Mouse (Mus musculus) CH12.LX (cell line): ENCODE measurements around the gene Sipa1l2. TPM values are rescaled to one million over a fixed set of nuclear protein-coding genes. Genes with fewer than 3 reads are reported as not detected.

Experiments
- DNase-seq: peaks from one replicate; pipeline ENCODE4 v3.0.0-alpha.2; 2013; ENCODE audit errors: extremely low read depth
- H3K27ac ChIP-seq: 2 replicates; pipeline ENCODE4 v1.5.1; 2012; ENCODE audit warnings: low read depth, mild to moderate bottlenecking, control low read depth, moderate library complexity; ENCODE audit not compliant: insufficient read depth
- H3K27me3 ChIP-seq: replicated peaks from 2 replicates; pipeline ENCODE3; 2012; ENCODE audit warnings: inconsistent platforms
- H3K36me3 ChIP-seq, 2 experiments: replicated peaks in 1 of 2; 2 replicates each; pipeline versions ENCODE3 to v1.6.1; 2012; ENCODE audit warnings: inconsistent platforms in 1 of 2, low read length in 1 of 2, mild to moderate bottlenecking in 1 of 2, mixed read lengths in 1 of 2, moderate library complexity in 1 of 2; ENCODE audit not compliant: control insufficient read depth in 1 of 2, insufficient read depth in 1 of 2
- H3K4me1 ChIP-seq, 2 experiments: 2 replicates each; pipeline ENCODE4 v1.6.1; 2012; ENCODE audit warnings: inconsistent platforms in 1 of 2, moderate library complexity in 1 of 2; ENCODE audit not compliant: insufficient read depth in 2 of 2, control insufficient read depth in 1 of 2
- H3K4me2 ChIP-seq: 2 replicates; pipeline ENCODE4 v1.6.1; 2012; ENCODE audit warnings: low read depth, mild to moderate bottlenecking, control low read depth; ENCODE audit not compliant: poor library complexity, insufficient read depth, severe bottlenecking
- H3K4me3 ChIP-seq, 3 experiments: fragments of 150-350 bp in 1 of 3; sonication (generic) in 1 of 3; replicated peaks in 1 of 3; 2 replicates each; pipeline versions ENCODE3 to v1.5.1; 2011 to 2012; ENCODE audit warnings: low read depth in 2 of 3, low read length in 2 of 3, mild to moderate bottlenecking in 2 of 3, moderate library complexity in 2 of 3, control low read depth in 1 of 3, improper control_type of control experiment in 1 of 3, inconsistent platforms in 1 of 3, mixed read lengths in 1 of 3; ENCODE audit not compliant: poor library complexity in 1 of 3
- H3K79me2 ChIP-seq: replicated peaks from 2 replicates; pipeline ENCODE4 v1.6.1; 2012; ENCODE audit warnings: mild to moderate bottlenecking, moderate library complexity; ENCODE audit not compliant: control insufficient read depth, poor library complexity, insufficient read depth, severe bottlenecking; ENCODE audit errors: extremely low read depth
- H3K9ac ChIP-seq: 2 replicates; pipeline ENCODE4 v1.6.1; 2012; ENCODE audit warnings: low read depth, mild to moderate bottlenecking, control low read depth, moderate library complexity; ENCODE audit not compliant: insufficient read depth
- H3K9me3 ChIP-seq: replicated peaks from 2 replicates; pipeline ENCODE3; 2012; ENCODE audit warnings: low read length, inconsistent platforms, mixed read lengths
- BHLHE40 ChIP-seq: IDR thresholded peaks from 2 replicates; pipeline ENCODE4 v1.6.1; 2011; ENCODE audit warnings: mild to moderate bottlenecking, low read depth, low read length, improper control_type of control experiment
- CHD2 ChIP-seq: IDR thresholded peaks from 2 replicates; pipeline ENCODE4 v1.6.1; 2011; ENCODE audit warnings: low read length, improper control_type of control experiment
- CTCF ChIP-seq, 2 experiments: IDR thresholded peaks in 1 of 2; conservative IDR thresholded peaks in 1 of 2; 2 replicates each; pipeline ENCODE4 v1.5.1; 2011 to 2012; ENCODE audit warnings: low read depth in 2 of 2, low read length in 2 of 2, improper control_type of control experiment in 1 of 2, inconsistent platforms in 1 of 2, mild to moderate bottlenecking in 1 of 2, moderate library complexity in 1 of 2
- ELF1 ChIP-seq: IDR thresholded peaks from 2 replicates; pipeline ENCODE4 v1.6.1; 2014; ENCODE audit warnings: low read depth, mild to moderate bottlenecking, inconsistent platforms, low read length, improper control_type of control experiment
- ETS1 ChIP-seq: conservative IDR thresholded peaks from 2 replicates; pipeline ENCODE4 v1.6.1; 2012; ENCODE audit warnings: low read depth, mild to moderate bottlenecking, inconsistent platforms, low read length, improper control_type of control experiment, moderate library complexity
- GABPA ChIP-seq: IDR thresholded peaks from 2 replicates; pipeline ENCODE4 v1.6.1; 2012; ENCODE audit warnings: low read depth, low read length, improper control_type of control experiment, inconsistent platforms; ENCODE audit not compliant: insufficient replicate concordance
- JUN ChIP-seq: IDR thresholded peaks from 2 replicates; pipeline ENCODE4 v1.6.1; 2011; ENCODE audit warnings: low read depth, mild to moderate bottlenecking, low read length, improper control_type of control experiment, moderate library complexity; ENCODE audit not compliant: insufficient read depth
- KAT2A ChIP-seq: IDR thresholded peaks from 2 replicates; pipeline ENCODE4 v1.6.1; 2012; ENCODE audit warnings: low read length, improper control_type of control experiment, inconsistent platforms; ENCODE audit not compliant: insufficient replicate concordance
- MAFK ChIP-seq: IDR thresholded peaks from 2 replicates; pipeline ENCODE4 v1.6.1; 2011; ENCODE audit warnings: low read length, improper control_type of control experiment; ENCODE audit not compliant: insufficient replicate concordance
- MAX ChIP-seq: IDR thresholded peaks from 2 replicates; pipeline ENCODE4 v1.6.1; 2011; ENCODE audit warnings: low read length, improper control_type of control experiment
- MAZ ChIP-seq: IDR thresholded peaks from 2 replicates; pipeline ENCODE4 v1.6.1; 2012; ENCODE audit warnings: low read depth, mild to moderate bottlenecking, inconsistent platforms, low read length, improper control_type of control experiment, moderate library complexity
- MXI1 ChIP-seq: IDR thresholded peaks from 2 replicates; pipeline ENCODE4 v1.6.1; 2011; ENCODE audit warnings: mild to moderate bottlenecking, low read depth, low read length, improper control_type of control experiment
- MYC ChIP-seq: IDR thresholded peaks from 2 replicates; pipeline ENCODE4 v1.6.1; 2011; ENCODE audit warnings: low read depth, mild to moderate bottlenecking, improper control_type of control experiment, low read length
- PAX5 ChIP-seq: IDR thresholded peaks from 2 replicates; pipeline ENCODE4 v1.6.1; 2012; ENCODE audit warnings: low read length, inconsistent platforms, mixed read lengths
- RCOR1 ChIP-seq: conservative IDR thresholded peaks from 2 replicates; pipeline ENCODE4 v1.6.1; 2012; ENCODE audit warnings: low read depth, mild to moderate bottlenecking, inconsistent platforms, low read length, improper control_type of control experiment
- TBP ChIP-seq: conservative IDR thresholded peaks from 2 replicates; pipeline ENCODE4 v1.6.1; 2011; ENCODE audit warnings: low read depth, low read length, improper control_type of control experiment
- USF2 ChIP-seq: conservative IDR thresholded peaks from 2 replicates; pipeline ENCODE4 v1.6.1; 2011; ENCODE audit warnings: low read depth, low read length, improper control_type of control experiment
- ZKSCAN1 ChIP-seq: IDR thresholded peaks from 2 replicates; pipeline ENCODE4 v1.6.1; 2012; ENCODE audit warnings: low read depth, inconsistent platforms, low read length, improper control_type of control experiment, borderline replicate concordance
- dilution Hi-C: fragments of 300-500 bp; cut with MboI; formaldehyde crosslinking; loops from 2 replicates; pipeline ENCODE4 v1.14.3; 2020; ENCODE audit warnings: low sequenced_read_pairs; ENCODE audit not compliant: extremely low pct_unique_long_range_greater_than_20kb, extremely low pct_ligation_motif_present
- in situ Hi-C: fragments of 300-500 bp; cut with MboI; formaldehyde crosslinking; loops from 3 replicates; pipeline ENCODE4 v1.14.3; 2019; ENCODE audit warnings: low sequenced_read_pairs, low pct_ligation_motif_present, low pct_unique_long_range_greater_than_20kb, mixed read lengths
- polyA plus RNA-seq: library from polyadenylated mRNA; unstranded; fragments of >175 nt; gene quantifications from 2 replicates; pipeline ENCODE4 v1.2.1, GENCODE M21; 2012; ENCODE audit warnings: low read depth; ENCODE audit not compliant: insufficient read length
- total RNA-seq, 2 experiments: library from RNA; depleted of rRNA; stranded (reverse); fragments of 300-350 nt in 1 of 2; fragments of >200 nt in 1 of 2; gene quantifications; 2 replicates each; pipeline ENCODE4 v1.2.3; 2012 to 2014

Gene Sipa1l2
- total and polyA plus RNA-seq, 3 experiments: 2.0 to 5.6 (median 2.7) TPM

DNA sequence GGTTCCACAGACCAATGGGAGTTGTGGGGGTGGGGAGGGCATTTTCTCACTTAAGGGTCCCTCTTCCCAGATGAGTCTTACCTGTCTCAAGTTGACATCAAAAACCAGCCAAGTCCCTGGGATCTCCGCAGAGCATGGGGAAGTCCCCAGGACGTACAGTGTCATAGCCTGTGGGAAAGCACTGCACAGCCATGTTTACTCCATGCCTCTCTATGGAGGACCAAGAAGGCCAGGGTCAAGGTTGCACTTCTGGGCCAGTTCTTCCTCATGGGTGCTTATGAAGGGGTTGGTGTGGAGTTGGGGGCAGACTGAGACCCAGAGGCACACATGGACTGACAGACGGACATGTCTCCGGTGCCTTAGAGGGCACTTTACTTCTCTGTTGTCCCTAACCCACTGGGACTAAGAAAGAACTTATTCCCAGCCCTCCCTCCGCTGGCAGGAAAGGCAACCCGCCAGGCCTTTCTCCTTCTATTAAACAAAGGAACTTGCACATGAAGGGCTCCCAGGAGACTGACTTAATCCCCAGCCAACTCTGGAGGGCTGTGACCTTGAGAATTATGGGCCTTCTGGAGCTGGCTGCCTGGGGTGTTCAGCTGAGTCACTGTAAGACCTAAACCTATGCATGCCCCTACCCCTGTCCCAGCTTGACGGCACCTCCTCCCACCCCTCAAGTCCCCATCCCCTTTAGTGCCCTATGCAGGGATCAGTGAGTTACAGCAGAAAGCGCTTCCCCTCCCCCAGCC is 199.9 kb downstream of the Sipa1l2 start:
- no peak overlapping the region for H3K27ac ChIP-seq
- no peaks in the 10 kb centered on the region for H3K9me3 ChIP-seq
- dilution Hi-C loops: no loop called here
- peaks cover 3 to 24% of the 10 kb centered on the region in 2 experiments; a peak in 3 of 4 replicates for H3K4me1 ChIP-seq
- H3K36me3 ChIP-seq: no peaks in the 10 kb centered on the region
- H3K27me3 ChIP-seq: no peaks in the 10 kb centered on the region
- no peak overlapping the region for H3K4me2 ChIP-seq
- TF ChIP-seq KAT2A (no peak), ELF1 (no peak), TBP (no peak), USF2 (no peak), MAZ (no peak), MAX (no peak), MXI1 (no peak), CHD2 (no peak), ZKSCAN1 (no peak), CTCF (conservative IDR thresholded peaks at IDR 0.05 in 1 of 2, IDR thresholded peaks at IDR 0.05 in 1 of 2; ENCODE audit: low read depth in 2 of 2, low read length in 2 of 2) (no peak), GABPA (no peak), JUN (no peak), ETS1 (no peak), RCOR1 (no peak)
- no peak overlapping the region for H3K4me3 ChIP-seq
- H3K9ac ChIP-seq: no peak overlapping the region
- in situ Hi-C loops: no loop called here
- DNase-seq: no peak
- no peaks in the 10 kb centered on the region for H3K79me2 ChIP-seq

DNA sequence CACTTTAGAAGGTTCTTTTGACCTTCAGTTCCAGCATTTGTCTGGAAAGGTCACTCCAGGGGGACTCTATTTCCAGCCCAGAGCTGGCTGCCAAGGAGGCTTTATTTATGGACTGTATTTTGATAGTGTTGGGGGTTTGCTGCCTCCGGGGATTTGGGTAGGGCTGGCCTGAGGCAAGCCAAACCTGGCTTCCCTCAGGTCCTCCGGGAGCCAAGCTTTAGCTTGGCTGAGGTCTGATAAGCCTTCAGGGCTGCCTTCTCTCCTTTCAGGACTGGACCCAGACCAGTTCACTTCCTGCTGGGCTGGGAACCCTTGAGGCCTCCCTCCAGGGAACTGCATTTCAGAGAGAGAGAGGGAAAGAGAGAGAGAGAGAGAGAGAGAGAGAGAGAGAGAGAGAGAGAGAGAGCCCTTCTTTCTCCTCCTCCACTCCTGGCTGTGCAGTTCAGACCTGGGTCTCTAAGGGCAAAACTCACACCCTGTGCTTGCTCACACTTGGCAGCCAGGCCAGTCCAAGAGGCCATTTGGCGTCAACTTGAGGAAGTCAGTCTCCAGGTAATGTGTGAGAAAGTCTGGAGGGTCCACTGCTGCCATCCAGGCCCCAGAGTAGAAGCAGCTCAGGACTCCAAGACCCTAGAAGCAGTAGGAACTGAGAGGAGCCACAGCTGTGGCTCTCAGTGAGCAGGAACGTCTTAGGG is 201.1 kb downstream of the Sipa1l2 start:
- in situ Hi-C loops: no loop called here
- DNase-seq: no peak

More for the DNA sequence above, 201.1 kb downstream of the Sipa1l2 start:
- no peaks in the 10 kb centered on the region for H3K27me3 ChIP-seq
- H3K36me3 ChIP-seq: no peaks in the 10 kb centered on the region
- no peak for TF ChIP-seq PAX5
- no peak for TF ChIP-seq ELF1
- TF ChIP-seq MYC: no peak
- no peak for TF ChIP-seq MAFK
- TF ChIP-seq BHLHE40: no peak
- no peak overlapping the region for H3K4me2 ChIP-seq
- H3K4me3 ChIP-seq: no peak overlapping the region
- H3K4me1 ChIP-seq: peaks cover 3 to 24% of the 10 kb centered on the region in 2 experiments; a peak in 3 of 4 replicates
- no peaks in the 10 kb centered on the region for H3K9me3 ChIP-seq
- no peaks in the 10 kb centered on the region for H3K79me2 ChIP-seq
- no peak overlapping the region for H3K27ac ChIP-seq
- dilution Hi-C loops: no loop called here
- no peak overlapping the region for H3K9ac ChIP-seq

Other genes with a start within 250 kb of the Sipa1l2 start
- gene Map10, start 100.0 kb upstream of the Sipa1l2 start, total RNA-seq (2012; rRNA removed): 5.1 and 6.7 TPM in 2 replicates
- gene Map10, start 100.0 kb upstream of the Sipa1l2 start, total RNA-seq (2014; rRNA removed): 1.9 and 2.3 TPM in 2 replicates
- gene Map10, start 100.0 kb upstream of the Sipa1l2 start, polyA plus RNA-seq: 1.3 and 1.4 TPM in 2 replicates
- 22.9 and 24.0 TPM in 2 replicates for gene Ntpcr, start 160.2 kb upstream of the Sipa1l2 start, total RNA-seq (2012; rRNA removed)
- gene Ntpcr, start 160.2 kb upstream of the Sipa1l2 start, total RNA-seq (2014; rRNA removed): 23.6 and 25.0 TPM in 2 replicates
- 15.1 and 17.0 TPM in 2 replicates for gene Ntpcr, start 160.2 kb upstream of the Sipa1l2 start, polyA plus RNA-seq